Mouse (Mus musculus) adrenal gland, postnatal 10 days (tissue): ENCODE data around the gene Rnase4. TPM values are rescaled to one million over a fixed set of nuclear protein-coding genes. Genes with fewer than 3 reads are reported as not detected.

ENCODE experiments used
- total RNA-seq, 2 experiments: library from RNA; stranded (reverse); gene quantifications; 2 replicates each; pipeline ENCODE4 v1.2.3; 2021

Rnase4 gene
- total RNA-seq, 2 experiments from 2014 or later: 78.4 to 110 TPM

Other genes starting within 250 kb of the Rnase4 start
- gene Tep1, start 220.5 kb upstream of the Rnase4 start, total RNA-seq: 10 to 100 TPM; 18.8 to 26.2 TPM
- gene Klhl33, start 193.6 kb upstream of the Rnase4 start, total RNA-seq: 1 to 10 TPM; 2.1 to 7.9 TPM
- gene Osgep, start 166.2 kb upstream of the Rnase4 start, total RNA-seq: 10 to 100 TPM; 62.7 to 76.7 TPM
- 10 to 100 TPM; 69.9 to 71.6 TPM for gene Apex1, start 166.1 kb upstream of the Rnase4 start, total RNA-seq
- 10 to 100 TPM; 41.0 to 46.3 TPM for gene Pip4p1, start 160.2 kb upstream of the Rnase4 start, total RNA-seq
- 10 to 100 TPM; 36.8 to 53.0 TPM for gene Pnp, start 160.0 kb upstream of the Rnase4 start, total RNA-seq
- 10 to 100 TPM; 37.1 to 48.5 TPM for gene Gm49342, start 146.6 kb upstream of the Rnase4 start, total RNA-seq
- 1 to 10 TPM; 2.1 to 2.7 TPM for gene Pnp2, start 135.1 kb upstream of the Rnase4 start, total RNA-seq
- under 1 TPM; 0.24 to 0.33 TPM for gene Rnase10, start 83.3 kb upstream of the Rnase4 start, total RNA-seq
- not detected for gene Rnase9, start 49.2 kb upstream of the Rnase4 start, total RNA-seq
- gene Rnase11, start 40.9 kb upstream of the Rnase4 start, total RNA-seq: not detected
- not detected for gene Rnase12, start 33.4 kb upstream of the Rnase4 start, total RNA-seq
- not detected for gene Olfr750, start 16.6 kb upstream of the Rnase4 start, total RNA-seq
- gene Ang, start 73 bp downstream of the Rnase4 start, total RNA-seq: 10 to 100 TPM; 14.3 to 22.4 TPM
- not detected for gene Eddm3b, start 23.3 kb downstream of the Rnase4 start, total RNA-seq
- gene Rnase6, start 32.8 kb downstream of the Rnase4 start, total RNA-seq: 1 to 10 TPM; 1.6 to 2.0 TPM
- not detected for gene Rnase1, start 55.7 kb downstream of the Rnase4 start, total RNA-seq
- not detected for gene Rnase2b, start 71.2 kb downstream of the Rnase4 start, total RNA-seq
- gene Ang2, start 108.1 kb downstream of the Rnase4 start, total RNA-seq: not detected
- not detected for gene Ear14, start 112.3 kb downstream of the Rnase4 start, total RNA-seq
- gene Rnase2a, start 165.0 kb downstream of the Rnase4 start, total RNA-seq: under 1 TPM; 0.61 to 0.96 TPM